Mouse (Mus musculus): ENCODE data around the gene Gcm2.

Gcm2 gene

GRCm38 (mm10) chr13:41110935-41111334 lies at the start of gene Gcm2:
TSS of gene Gcm2 (minus strand) at chr13:41111035.
- in situ Hi-C loops (cut with MboI) = no loop called here

GRCm38 (mm10) chr13:41158426-41158825 lies 47.6 kb upstream of the Gcm2 start:
- in situ Hi-C loops (cut with MboI) = no loop called here

- in situ Hi-C loops (cut with MboI) = no loop called here
Measured at GRCm38 (mm10) chr13:41153146-41153545, 42.3 kb upstream of the Gcm2 start.

- in situ Hi-C loops (cut with MboI) = no loop called here
Measured at GRCm38 (mm10) chr13:41146271-41146670, 35.4 kb upstream of the Gcm2 start.

GRCm38 (mm10) chr13:41145433-41145970 lies 34.7 kb upstream of the Gcm2 start:
- in situ Hi-C loops (cut with MboI) = no loop called here

GRCm38 (mm10) chr13:41134901-41135300 lies 24.1 kb upstream of the Gcm2 start:
- in situ Hi-C loops (cut with MboI) = no loop called here

GRCm38 (mm10) chr13:41129061-41129460 lies 18.2 kb upstream of the Gcm2 start:
- in situ Hi-C loops (cut with MboI) = no loop called here

GRCm38 (mm10) chr13:41128326-41128725 lies 17.5 kb upstream of the Gcm2 start:
- in situ Hi-C loops (cut with MboI) = no loop called here

- in situ Hi-C loops (cut with MboI) = no loop called here
Measured at GRCm38 (mm10) chr13:41123666-41124225, 12.9 kb upstream of the Gcm2 start.

GRCm38 (mm10) chr13:41119152-41119945 lies 8.5 kb upstream of the Gcm2 start:
- in situ Hi-C loops (cut with MboI) = no loop called here

GRCm38 (mm10) chr13:41113940-41114339 lies 3.1 kb upstream of the Gcm2 start, which contains the start of gene Sycp2l:
TSS of gene Sycp2l (plus strand) at chr13:41114307.
- in situ Hi-C loops (cut with MboI) = no loop called here

- in situ Hi-C loops (cut with MboI) = no loop called here
Measured at GRCm38 (mm10) chr13:41105541-41105940, 5.3 kb downstream of the Gcm2 start.

GRCm38 (mm10) chr13:41103841-41104525 lies 6.9 kb downstream of the Gcm2 start:
- in situ Hi-C loops (cut with MboI) = no loop called here

- in situ Hi-C loops (cut with MboI) = no loop called here
Measured at GRCm38 (mm10) chr13:41100031-41100430, 10.8 kb downstream of the Gcm2 start.

GRCm38 (mm10) chr13:41098325-41098724 lies 12.5 kb downstream of the Gcm2 start:
- in situ Hi-C loops (cut with MboI) = no loop called here

GRCm38 (mm10) chr13:41097324-41098058 lies 13.3 kb downstream of the Gcm2 start:
- in situ Hi-C loops (cut with MboI) = no loop called here

GRCm38 (mm10) chr13:41094160-41094559 lies 16.7 kb downstream of the Gcm2 start:
- in situ Hi-C loops (cut with MboI) = no loop called here

GRCm38 (mm10) chr13:41091271-41091670 lies 19.6 kb downstream of the Gcm2 start:
- in situ Hi-C loops (cut with MboI) = no loop called here

- in situ Hi-C loops (cut with MboI) = no loop called here
Measured at GRCm38 (mm10) chr13:41088746-41089145, 22.1 kb downstream of the Gcm2 start.

- in situ Hi-C loops (cut with MboI) = no loop called here
Measured at GRCm38 (mm10) chr13:41085140-41085539, 25.7 kb downstream of the Gcm2 start.

GRCm38 (mm10) chr13:41084521-41084920 lies 26.3 kb downstream of the Gcm2 start:
- in situ Hi-C loops (cut with MboI) = no loop called here

GRCm38 (mm10) chr13:41080700-41081099 lies 30.1 kb downstream of the Gcm2 start:
- in situ Hi-C loops (cut with MboI) = no loop called here

All from mature B cell (primary cell).